Mouse (Mus musculus): ENCODE data around the gene Rps12-ps3. TPM values are rescaled to one million over a fixed set of nuclear protein-coding genes. Genes with fewer than 3 reads are reported as not detected.

Rps12-ps3 gene
- 13.3 TPM in 1 of 2 replicates, not detected in the other for polyA plus RNA-seq (2015; fragmentation: Nextera tagmentation; extraction: Ambion mirVana)

DNA sequence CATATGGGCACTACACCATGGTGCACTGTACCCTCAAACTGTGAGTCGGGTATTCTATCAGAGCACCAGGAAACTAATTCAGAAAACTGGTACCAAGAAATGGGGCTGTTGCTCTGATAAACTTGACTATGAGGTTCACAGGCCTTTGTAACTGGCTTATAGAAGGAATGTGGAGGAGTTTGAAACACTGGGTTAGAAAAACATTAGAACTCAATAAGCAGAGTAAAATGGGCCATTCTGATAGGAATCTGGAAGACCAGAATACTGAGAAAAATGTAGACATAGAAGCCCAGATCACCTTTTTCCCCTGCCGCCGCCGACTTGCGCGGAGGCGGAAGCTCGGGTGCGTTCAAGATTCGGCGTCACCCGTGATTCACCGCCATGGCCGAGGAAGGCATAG, at the start of gene Rps12-ps3:
TSS of gene Rps12-ps3 (plus strand) at position 301 of the 400 bp plus-strand sequence.
- Histone ChIP-seq H3K9me3 (replicated peaks) (no peaks in the 10 kb centered on the region), H3K4me2 (no peak within 1 kb of the TSS), H3K36me3 (replicated peaks) (peaks cover 45% of the 10 kb centered on the region), H3K4me3 (replicated peaks) (no peak within 1 kb of the TSS), H3K27me3 (no peaks in the 10 kb centered on the region), H3K4me1 (replicated peaks) (peaks cover 2% of the 10 kb centered on the region; the same call in 1 of the 2 replicates), H3K9ac (no peak within 1 kb of the TSS), H3K27ac (replicated peaks) (no peak within 1 kb of the TSS)
- ATAC-seq (ENCODE audit: insufficient read depth): no peak
- 84% methylated on average over 13 of the region's 14 CpGs for WGBS (ENCODE audit: insufficient replicate concordance)

DNA sequence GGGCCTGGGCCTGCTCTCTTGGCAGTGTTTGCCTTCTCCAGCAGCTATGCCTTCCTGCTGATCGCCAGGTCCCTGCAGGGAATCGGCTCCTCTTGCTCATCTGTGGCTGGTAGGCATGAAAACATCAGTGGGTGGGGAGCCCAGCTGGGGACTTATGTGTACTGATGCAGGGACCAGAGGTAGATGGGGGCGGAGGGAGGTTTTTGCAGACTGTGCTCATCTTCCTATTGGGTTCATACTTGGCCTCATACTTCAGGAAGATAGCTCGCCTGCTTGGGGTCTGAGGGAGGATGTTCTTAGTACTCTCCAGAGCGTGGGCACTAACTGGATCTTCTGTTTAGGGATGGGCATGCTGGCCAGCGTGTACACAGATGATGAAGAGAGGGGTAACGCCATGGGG, 48.9 kb upstream of the Rps12-ps3 start:
- no peaks in the 10 kb centered on the region for H3K9me3 ChIP-seq (replicated peaks)
- 67% methylated on average over 7 of the region's 7 CpGs for WGBS (ENCODE audit: insufficient replicate concordance)
- no peak overlapping the region for H3K27ac ChIP-seq (replicated peaks)
- no peaks in the 10 kb centered on the region for H3K36me3 ChIP-seq (replicated peaks)
- H3K9ac ChIP-seq: no peak overlapping the region
- no peak overlapping the region for H3K4me2 ChIP-seq
- H3K4me3 ChIP-seq (replicated peaks): no peak overlapping the region
- H3K27me3 ChIP-seq: no peaks in the 10 kb centered on the region
- H3K4me1 ChIP-seq (replicated peaks): no peaks in the 10 kb centered on the region
- ATAC-seq (ENCODE audit: insufficient read depth): no peak

DNA sequence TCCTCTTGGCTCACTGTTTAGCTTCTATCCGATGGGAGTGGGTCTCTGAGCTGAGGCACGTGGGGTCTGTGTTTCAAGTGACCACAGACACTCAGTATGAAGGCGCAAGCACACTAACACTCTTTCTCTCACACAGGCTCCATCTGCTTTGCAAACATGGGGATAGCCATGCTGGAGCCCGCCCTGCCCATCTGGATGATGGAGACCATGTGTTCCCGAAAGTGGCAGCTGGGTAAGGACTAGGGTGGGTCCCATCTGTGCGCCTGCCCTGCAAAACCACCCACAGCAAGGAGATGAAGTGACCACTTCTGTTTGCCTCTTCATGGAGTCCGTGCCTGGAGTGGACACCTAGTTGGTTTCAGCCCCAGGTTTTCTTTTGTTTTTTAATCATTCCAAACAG, 45.7 kb upstream of the Rps12-ps3 start:
- H3K4me1 ChIP-seq (replicated peaks): no peaks in the 10 kb centered on the region
- H3K36me3 ChIP-seq (replicated peaks): no peaks in the 10 kb centered on the region
- no peak overlapping the region for H3K9ac ChIP-seq
- no peak overlapping the region for H3K27ac ChIP-seq (replicated peaks)
- no peak overlapping the region for H3K4me3 ChIP-seq (replicated peaks)
- H3K4me2 ChIP-seq: no peak overlapping the region
- ATAC-seq (ENCODE audit: insufficient read depth): no peak
- no peaks in the 10 kb centered on the region for H3K27me3 ChIP-seq
- H3K9me3 ChIP-seq (replicated peaks): no peaks in the 10 kb centered on the region
- 72% methylated on average over 7 of the region's 7 CpGs for whole genome bisulfite sequencing (ENCODE audit: insufficient replicate concordance)

DNA sequence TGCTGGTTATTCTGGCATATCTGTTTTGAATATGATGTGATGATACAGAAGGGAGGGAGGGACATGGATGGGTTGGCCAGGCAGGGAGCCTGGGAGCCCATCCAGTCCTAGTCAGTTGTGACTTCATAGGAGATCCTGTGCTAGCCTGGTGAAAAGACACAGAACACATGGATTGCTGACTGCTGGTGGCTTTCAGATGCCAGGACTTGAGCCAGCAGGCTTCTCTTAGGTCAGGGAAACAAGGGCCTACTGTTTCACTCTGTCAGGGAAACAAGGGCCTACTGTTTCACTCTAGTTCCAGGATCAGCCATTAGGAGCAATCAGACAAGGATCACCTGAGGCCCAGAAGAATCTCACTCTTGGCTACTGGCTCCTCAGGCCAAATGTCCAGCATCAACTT, 41.2 kb upstream of the Rps12-ps3 start:
- H3K27ac ChIP-seq (replicated peaks): no peak overlapping the region
- no peak overlapping the region for H3K9ac ChIP-seq
- H3K4me1 ChIP-seq (replicated peaks): no peaks in the 10 kb centered on the region
- ATAC-seq (ENCODE audit: insufficient read depth): no peak
- no peaks in the 10 kb centered on the region for H3K9me3 ChIP-seq (replicated peaks)
- H3K27me3 ChIP-seq: no peaks in the 10 kb centered on the region
- no peaks in the 10 kb centered on the region for H3K36me3 ChIP-seq (replicated peaks)
- no peak overlapping the region for H3K4me2 ChIP-seq
- H3K4me3 ChIP-seq (replicated peaks): no peak overlapping the region

DNA sequence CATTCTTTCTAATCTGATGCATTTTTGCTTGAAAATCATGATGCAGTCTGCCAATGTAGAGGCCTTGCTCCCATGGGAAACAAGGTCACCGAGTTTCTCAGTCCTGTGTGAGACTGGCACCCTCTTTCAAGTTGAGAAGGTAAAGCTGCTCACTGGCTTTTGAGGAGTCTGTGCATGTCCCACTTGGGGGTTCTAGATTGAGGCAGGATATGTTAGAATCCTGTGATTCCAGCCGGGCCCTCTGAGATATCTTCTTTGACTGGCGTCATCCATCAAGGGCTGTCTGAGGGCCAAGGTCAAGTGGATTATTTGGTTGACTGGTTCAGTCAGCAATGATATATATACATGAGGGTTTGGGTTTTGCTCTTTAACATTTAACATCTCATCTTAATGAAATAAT, 40.1 kb upstream of the Rps12-ps3 start:
- WGBS (ENCODE audit: insufficient replicate concordance): 81% methylated on average over 3 of the region's 3 CpGs
- no peak for ATAC-seq (ENCODE audit: insufficient read depth)

DNA sequence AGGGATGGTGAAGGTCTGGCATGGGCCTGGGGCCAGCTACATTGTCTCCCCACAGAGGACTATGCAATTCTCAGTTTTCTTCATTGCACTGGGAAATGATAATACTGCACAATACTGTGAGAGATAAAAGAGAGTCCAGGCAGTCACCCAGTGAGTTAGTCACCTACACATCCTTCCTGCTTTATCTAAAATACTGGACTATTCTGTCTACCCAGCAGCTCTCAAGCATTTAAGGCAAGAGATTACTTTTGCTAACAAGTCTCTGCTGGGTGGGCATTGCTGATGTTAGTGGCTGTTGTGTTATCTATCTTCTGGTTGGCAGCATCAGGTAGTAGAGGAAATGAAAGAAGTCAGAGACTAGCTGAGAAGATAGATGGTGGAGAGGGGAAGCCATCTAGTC, 33.0 kb upstream of the Rps12-ps3 start:
- no peaks in the 10 kb centered on the region for H3K27me3 ChIP-seq
- no peak for ATAC-seq (ENCODE audit: insufficient read depth)

More for the DNA sequence above, 40.1 kb upstream of the Rps12-ps3 start:
- no peaks in the 10 kb centered on the region for H3K4me1 ChIP-seq (replicated peaks)
- H3K36me3 ChIP-seq (replicated peaks): no peaks in the 10 kb centered on the region
- H3K9me3 ChIP-seq (replicated peaks): no peaks in the 10 kb centered on the region
- H3K4me2 ChIP-seq: no peak overlapping the region
- no peak overlapping the region for H3K27ac ChIP-seq (replicated peaks)
- H3K27me3 ChIP-seq: no peaks in the 10 kb centered on the region
- no peak overlapping the region for H3K4me3 ChIP-seq (replicated peaks)
- H3K9ac ChIP-seq: no peak overlapping the region

DNA sequence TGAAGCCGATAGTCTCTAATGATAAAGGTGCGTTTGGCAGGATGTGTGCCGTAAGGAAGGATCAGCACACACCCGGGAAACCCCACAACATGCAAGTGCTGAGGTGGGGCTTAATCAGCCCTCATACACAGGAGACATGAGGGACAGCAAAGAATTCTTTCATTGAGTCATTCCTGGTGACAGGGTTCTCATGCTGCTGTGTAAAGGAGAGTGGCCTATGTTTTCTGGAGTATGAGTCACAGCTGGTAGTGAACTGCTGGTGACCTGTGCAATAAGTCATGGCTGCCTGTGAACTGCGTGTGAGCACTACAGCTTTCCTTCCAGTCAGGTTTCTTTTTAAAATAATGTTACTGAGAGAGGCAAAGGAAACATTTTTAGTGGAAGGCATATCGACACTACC, 32.3 kb upstream of the Rps12-ps3 start:
- 78% methylated on average over 6 of the region's 6 CpGs for WGBS (ENCODE audit: insufficient replicate concordance)
- no peaks in the 10 kb centered on the region for H3K4me1 ChIP-seq (replicated peaks)
- ATAC-seq (ENCODE audit: insufficient read depth): no peak

More for the DNA sequence above, 33.0 kb upstream of the Rps12-ps3 start:
- no peak overlapping the region for H3K4me3 ChIP-seq (replicated peaks)
- no peak overlapping the region for H3K27ac ChIP-seq (replicated peaks)
- H3K9me3 ChIP-seq (replicated peaks): no peaks in the 10 kb centered on the region
- no peak overlapping the region for H3K9ac ChIP-seq
- no peaks in the 10 kb centered on the region for H3K36me3 ChIP-seq (replicated peaks)
- H3K4me1 ChIP-seq (replicated peaks): no peaks in the 10 kb centered on the region
- no peak overlapping the region for H3K4me2 ChIP-seq

DNA sequence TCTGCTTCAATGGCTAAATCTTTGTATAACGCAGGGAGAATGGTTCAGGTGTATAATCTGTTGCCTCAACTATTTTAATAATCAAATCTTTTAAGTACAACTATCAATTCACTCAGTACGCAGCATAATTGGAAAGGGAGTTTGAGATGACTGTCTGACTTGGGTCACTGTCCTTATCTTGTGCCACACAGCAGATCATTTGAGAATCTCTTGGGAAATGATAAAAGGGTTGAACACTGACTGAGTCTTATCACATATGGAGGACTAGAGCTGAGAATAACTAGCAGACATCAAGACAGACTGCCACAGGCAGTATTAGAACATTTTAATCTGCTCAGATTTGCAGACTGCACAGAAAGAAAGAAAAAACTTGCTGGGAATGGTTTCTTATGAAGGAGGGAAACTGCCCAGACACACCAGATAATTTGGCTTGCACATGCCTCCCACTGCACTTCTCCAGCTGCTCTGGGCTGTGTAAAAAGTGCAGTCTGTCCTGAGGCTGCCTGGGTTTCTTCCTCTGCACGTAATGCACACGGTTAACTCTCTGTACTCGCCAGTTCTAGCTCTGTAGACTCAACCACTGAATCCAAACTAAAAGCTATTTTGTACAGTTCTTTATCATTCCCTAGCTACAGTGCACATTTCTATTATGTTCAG, 29.8 kb upstream of the Rps12-ps3 start:
- no peaks in the 10 kb centered on the region for H3K9me3 ChIP-seq (replicated peaks)
- ATAC-seq (ENCODE audit: insufficient read depth): no peak
- no peaks in the 10 kb centered on the region for H3K27me3 ChIP-seq
- H3K36me3 ChIP-seq (replicated peaks): no peaks in the 10 kb centered on the region
- no peak overlapping the region for H3K4me2 ChIP-seq
- H3K9ac ChIP-seq: no peak overlapping the region
- no peak overlapping the region for H3K4me3 ChIP-seq (replicated peaks)
- H3K27ac ChIP-seq (replicated peaks): no peak overlapping the region
- no peaks in the 10 kb centered on the region for H3K4me1 ChIP-seq (replicated peaks)
- 65% methylated on average over 5 of the region's 5 CpGs for WGBS (ENCODE audit: insufficient replicate concordance)

More for the DNA sequence above, 32.3 kb upstream of the Rps12-ps3 start:
- Histone ChIP-seq H3K27me3 (no peaks in the 10 kb centered on the region), H3K27ac (replicated peaks) (no peak overlapping the region), H3K4me3 (replicated peaks) (no peak overlapping the region), H3K9me3 (replicated peaks) (no peaks in the 10 kb centered on the region), H3K36me3 (replicated peaks) (no peaks in the 10 kb centered on the region), H3K9ac (no peak overlapping the region), H3K4me2 (no peak overlapping the region)

DNA sequence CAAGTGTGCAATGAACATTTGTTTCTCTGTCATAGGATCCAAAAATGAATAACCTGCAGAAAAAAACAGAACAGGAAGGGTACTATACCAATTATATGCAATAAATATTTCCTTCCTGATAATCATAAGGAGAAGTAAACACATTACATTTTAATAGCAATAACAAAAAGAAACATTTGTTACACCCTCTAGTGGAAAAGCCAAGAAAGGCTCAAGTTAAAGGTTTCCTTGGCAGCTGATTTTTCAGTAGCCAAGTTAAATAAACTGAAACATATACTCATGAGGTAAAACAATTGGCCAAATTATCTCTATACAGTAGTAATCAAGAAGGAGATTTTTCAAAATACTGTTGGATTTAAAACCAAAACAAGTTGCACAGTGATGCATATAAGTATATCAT, 6.8 kb upstream of the Rps12-ps3 start:
- Histone ChIP-seq H3K4me2 (no peak overlapping the region), H3K27me3 (no peaks in the 10 kb centered on the region), H3K4me3 (replicated peaks) (no peak overlapping the region), H3K4me1 (replicated peaks) (0 out of 2 replicates have a peak, but pooled peaks cover 2% of the 10 kb centered on the region), H3K36me3 (replicated peaks) (peaks cover 31% of the 10 kb centered on the region), H3K9me3 (replicated peaks) (no peaks in the 10 kb centered on the region), H3K27ac (replicated peaks) (no peak overlapping the region), H3K9ac (no peak overlapping the region)
- no peak for ATAC-seq (ENCODE audit: insufficient read depth)

DNA sequence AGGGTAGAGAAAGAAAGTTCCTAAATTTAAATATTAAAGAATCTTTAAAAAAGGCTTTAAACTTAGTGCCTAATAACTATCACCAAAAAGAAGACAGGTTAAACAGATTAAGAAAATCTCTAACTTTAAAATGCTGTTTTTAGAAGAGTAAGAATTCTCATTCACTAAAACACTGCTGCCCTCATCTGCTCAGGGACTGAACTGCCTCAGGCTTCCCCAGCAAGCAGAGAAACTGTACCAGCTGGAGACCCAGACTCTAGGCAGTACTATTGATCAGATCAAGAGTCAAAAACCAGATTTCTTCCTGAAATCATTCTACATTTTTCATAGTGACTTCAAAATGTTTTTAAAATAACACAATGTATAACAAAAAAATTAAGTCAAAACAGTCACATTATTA, 5.5 kb upstream of the Rps12-ps3 start:
- no peak overlapping the region for H3K27ac ChIP-seq (replicated peaks)
- H3K9ac ChIP-seq: no peak overlapping the region
- H3K27me3 ChIP-seq: no peaks in the 10 kb centered on the region
- H3K9me3 ChIP-seq (replicated peaks): no peaks in the 10 kb centered on the region
- peaks cover 34% of the 10 kb centered on the region for H3K36me3 ChIP-seq (replicated peaks)
- no peak overlapping the region for H3K4me3 ChIP-seq (replicated peaks)
- ATAC-seq (ENCODE audit: insufficient read depth): no peak
- 0 out of 2 replicates have a peak, but pooled peaks cover 2% of the 10 kb centered on the region for H3K4me1 ChIP-seq (replicated peaks)
- H3K4me2 ChIP-seq: no peak overlapping the region

DNA sequence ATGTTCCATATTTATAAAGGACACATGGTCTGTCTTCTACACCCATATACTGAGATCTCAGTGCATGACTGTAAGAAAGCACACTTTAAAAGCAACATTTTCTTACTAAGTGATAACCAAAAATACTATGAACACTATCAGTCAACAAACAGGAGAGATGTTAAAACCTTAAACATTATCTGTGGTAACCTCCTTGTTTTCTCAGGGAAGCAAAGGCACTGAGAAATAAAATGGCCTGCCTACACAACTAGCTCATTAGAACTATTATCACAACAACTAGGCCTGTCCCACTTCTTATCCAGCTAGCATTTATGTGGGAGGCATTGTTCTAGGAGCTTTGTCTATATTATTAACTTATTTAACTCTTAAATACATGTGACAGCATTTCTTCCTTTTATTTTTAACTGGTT, 8.7 kb downstream of the Rps12-ps3 start:
- peak overlapping the region; percentile 57; the same call in 1 of the 2 replicates for H3K27ac ChIP-seq (replicated peaks)
- ATAC-seq (ENCODE audit: insufficient read depth): peak; percentile 83

DNA sequence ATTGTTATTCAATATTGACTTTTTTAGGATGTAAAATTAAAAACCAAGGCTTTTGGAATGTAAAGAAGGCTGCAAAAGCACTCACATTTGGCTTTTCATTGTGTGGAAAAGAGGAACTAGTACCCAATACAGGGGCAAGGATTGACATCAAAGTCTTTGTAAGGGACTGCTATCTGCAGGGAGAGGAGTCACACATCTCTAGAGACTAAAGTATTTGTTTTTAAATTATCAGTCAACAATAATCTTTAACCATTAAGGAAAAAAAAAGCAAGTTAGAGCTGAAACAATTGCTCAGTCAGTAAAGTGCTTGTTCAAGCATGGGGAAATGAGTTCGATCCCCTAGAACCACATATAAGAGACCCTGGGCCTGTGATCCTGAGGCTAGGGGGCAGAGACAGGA, 14.6 kb downstream of the Rps12-ps3 start:
- Histone ChIP-seq H3K4me1 (replicated peaks) (peaks cover 61% of the 10 kb centered on the region), H3K27ac (replicated peaks) (no peak overlapping the region), H3K4me2 (no peak overlapping the region), H3K9ac (no peak overlapping the region), H3K4me3 (replicated peaks) (no peak overlapping the region), H3K36me3 (replicated peaks) (peaks cover 14% of the 10 kb centered on the region), H3K27me3 (no peaks in the 10 kb centered on the region), H3K9me3 (replicated peaks) (no peaks in the 10 kb centered on the region)
- 94% methylated on average over 1 of the region's 1 CpGs for WGBS (ENCODE audit: insufficient replicate concordance)
- no peak for ATAC-seq (ENCODE audit: insufficient read depth)

More for the DNA sequence above, 8.7 kb downstream of the Rps12-ps3 start:
- Histone ChIP-seq H3K27me3 (no peaks in the 10 kb centered on the region), H3K4me1 (replicated peaks) (peaks cover 43% of the 10 kb centered on the region), H3K4me2 (peak overlapping the region; percentile 27; the same call in 1 of the 2 replicates), H3K9ac (no peak overlapping the region), H3K36me3 (replicated peaks) (peaks cover 13% of the 10 kb centered on the region), H3K4me3 (replicated peaks) (no peak overlapping the region), H3K9me3 (replicated peaks) (no peaks in the 10 kb centered on the region)
